Mouse (Mus musculus) A20 (cell line): Measurements from ENCODE around the gene Zfp385c.

ENCODE experiments used
- DNase-seq: peaks from one replicate; pipeline ENCODE4 v3.0.0-alpha.2; 2011; ENCODE audit warnings: low read depth, low spot score

The Zfp385c gene

GRCm38 (mm10) chr11:100690389-100690788 is 1.9 kb downstream of the Zfp385c start:
- no peak for DNase-seq

DNA sequence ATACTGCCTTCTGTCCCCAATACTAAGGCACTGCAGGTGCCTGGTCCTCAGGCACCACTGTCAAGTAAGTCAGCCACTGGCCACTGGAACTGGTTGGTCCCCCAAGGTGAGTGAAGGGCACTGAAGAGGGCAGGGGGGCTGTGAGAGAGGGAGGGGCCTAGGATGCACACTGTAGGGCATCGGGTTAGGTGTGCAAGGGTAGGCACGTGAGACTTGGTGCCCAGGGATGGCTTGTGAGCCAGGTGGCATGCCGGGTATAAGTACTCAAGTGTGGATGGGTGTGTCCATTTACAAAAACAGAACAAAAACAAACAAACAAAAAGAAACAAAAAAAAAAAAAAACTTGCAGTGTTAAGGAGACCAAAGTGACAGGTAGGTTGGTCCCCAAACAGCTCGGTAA is 3.8 kb downstream of the Zfp385c start:
- DNase-seq, result no peak

DNA sequence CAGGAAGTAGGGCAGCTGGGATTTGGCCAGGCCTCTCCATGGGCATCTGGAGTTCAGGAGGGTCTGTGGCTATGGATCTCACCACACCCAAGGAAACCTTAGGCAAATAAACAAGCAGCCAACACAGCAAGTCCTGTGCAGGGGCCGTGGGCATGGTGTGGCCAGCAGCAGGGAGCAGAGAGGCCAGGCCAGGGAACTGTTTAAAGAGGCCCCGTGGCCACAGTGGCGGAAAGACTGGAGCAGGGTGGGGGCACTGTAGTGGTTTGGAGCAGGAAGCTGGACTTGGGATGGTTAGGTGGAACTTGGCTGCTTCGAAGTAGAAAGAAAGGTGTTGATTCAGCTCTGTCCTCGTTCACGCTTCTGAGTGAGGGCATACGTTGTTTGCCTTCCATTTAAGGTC is 5.0 kb downstream of the Zfp385c start:
- no peak for DNase-seq

DNA sequence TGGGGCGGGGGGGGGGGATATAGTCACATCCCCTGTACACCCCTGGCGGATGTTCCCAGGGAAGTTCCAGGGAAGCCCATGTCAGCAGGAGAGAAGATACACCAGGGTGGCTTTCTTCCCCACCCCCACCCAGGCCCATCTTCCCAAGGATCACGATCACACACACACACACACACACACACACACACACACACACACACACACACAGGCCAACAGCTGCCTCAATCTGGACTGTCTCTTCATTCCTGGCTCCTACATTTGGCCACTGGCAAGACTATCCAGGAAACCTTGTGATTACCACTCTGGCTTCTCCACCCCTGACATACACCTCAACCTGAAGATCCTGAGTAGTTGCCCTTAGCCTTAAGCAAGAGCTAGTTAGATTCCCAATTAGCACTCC is 6.9 kb downstream of the Zfp385c start:
- DNase-seq, result no peak

- DNase-seq, result peak; percentile 49
Observed at GRCm38 (mm10) chr11:100684084-100684483, 8.2 kb downstream of the Zfp385c start.

GRCm38 (mm10) chr11:100682526-100682925 is 9.7 kb downstream of the Zfp385c start:
- no peak for DNase-seq

DNA sequence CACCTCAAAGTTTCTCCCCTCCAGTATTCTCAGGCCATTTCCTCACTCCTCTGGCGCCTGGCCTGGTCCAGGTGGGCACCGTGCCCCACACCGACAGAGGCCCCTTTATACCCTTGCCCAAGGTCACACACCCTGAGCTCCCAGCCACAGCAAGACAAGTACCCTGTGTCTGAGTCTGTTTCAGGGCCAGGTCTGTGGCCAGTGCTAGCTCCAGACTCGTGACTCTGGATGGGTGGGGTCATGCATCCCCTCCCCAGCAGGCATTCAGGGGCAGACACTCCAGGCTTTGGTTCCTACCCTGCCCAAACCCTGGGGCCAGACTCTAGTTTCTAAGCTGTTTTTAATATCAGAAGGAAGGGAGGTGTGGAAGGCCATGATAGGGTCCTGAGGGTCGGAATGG is 10.4 kb downstream of the Zfp385c start:
- no peak for DNase-seq

DNA sequence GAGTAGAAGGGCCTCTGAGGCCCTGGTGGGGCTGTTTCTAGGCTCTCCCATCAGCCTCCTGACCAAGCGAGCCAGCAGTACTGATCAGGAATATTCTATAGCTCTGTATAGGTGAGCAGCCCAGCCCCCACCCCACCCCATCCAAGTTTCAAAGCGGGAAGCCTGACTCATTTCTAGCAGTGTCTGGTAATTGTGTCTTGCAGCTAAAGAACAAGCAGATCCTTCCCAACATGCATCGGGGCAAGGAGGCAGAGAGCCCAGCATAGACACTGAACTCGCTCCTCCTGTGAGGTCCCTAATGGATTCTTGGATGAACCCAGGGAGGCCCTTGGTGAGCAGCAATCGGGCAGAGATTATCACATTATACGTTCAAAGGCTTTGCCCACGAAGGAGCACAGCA is 14.4 kb downstream of the Zfp385c start:
- no peak for DNase-seq

DNA sequence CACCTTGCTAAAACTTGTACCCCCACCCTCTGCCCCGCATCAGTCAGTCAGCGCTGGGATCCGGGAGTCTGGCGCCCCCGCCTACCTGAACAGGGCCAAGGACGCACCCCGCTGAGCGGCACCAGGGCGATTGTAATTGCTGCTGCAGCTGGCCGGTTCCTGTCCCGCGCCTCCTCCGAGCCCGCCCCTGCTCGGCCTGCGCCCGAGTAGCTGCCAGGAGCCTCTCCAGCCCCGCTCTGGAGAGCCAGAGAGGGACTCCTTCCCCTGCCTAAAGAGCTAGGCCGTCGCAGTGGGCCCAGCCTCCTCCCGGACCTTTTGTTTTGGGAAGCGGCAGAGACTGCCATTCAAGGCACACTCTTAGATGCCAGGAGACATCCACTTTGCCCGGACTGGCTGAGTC is 19.1 kb downstream of the Zfp385c start:
- DNase-seq, result no peak

DNA sequence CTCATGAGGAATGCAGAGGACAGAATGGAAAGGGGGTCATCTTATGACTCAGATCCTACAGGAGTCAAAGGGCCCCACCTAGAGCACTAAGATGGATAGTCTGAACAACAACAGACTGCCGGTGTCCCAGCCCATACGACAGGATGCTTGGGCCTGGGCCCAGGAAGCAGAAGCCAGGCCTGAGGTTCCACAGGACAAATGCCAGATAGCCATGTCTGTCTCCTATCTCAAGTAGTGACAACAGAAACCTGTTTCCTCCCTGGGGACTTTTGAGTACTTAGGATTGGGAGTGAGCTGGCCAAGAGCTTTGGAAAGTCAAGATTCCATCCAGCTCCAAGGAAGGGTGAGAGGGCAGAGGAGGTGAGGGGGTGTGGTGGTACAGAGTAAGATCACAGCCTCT is 20.3 kb downstream of the Zfp385c start:
- DNase-seq, result no peak

GRCm38 (mm10) chr11:100671049-100671448 is 21.2 kb downstream of the Zfp385c start:
- no peak for DNase-seq

- no peak for DNase-seq
Observed at GRCm38 (mm10) chr11:100659806-100660205, 32.4 kb downstream of the Zfp385c start.

DNA sequence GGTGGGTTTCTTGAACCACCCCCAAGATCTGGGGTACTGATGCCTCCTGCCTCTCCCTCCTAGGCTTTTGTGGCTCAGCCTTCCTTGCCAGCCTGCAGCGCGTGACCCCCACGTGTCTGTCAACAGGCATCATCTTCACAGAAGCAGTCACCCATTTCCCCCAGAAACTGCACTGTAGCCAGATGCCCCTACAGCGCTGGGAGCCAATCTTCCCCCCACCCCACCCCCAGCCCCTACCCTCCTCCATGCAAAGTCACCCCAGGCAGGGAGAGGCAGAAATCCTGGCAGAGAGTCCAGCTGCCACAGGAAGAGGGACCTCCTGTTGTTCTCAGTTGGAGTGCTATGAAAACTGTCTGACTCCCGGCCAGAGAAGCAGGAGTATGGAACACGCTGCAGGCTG is 35.8 kb downstream of the Zfp385c start:
- no peak for DNase-seq

DNA sequence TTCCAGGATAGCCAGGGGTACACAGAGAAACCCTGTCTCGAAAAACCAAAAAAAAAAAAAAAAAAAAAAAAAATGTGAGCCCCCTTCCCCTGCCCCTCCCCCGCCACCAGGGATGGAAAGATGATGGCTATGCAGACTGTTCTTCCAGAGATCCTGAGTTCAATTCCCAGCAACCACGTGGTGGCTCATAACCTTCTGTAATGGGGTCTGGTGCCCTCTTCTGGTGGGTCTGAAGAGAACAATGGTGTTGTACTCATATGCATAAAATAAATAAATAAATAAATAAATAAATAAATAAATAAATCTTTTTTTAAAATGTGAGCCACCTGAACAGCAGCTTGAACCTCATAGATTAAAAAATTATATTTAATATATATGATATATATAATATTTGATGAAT is 36.7 kb downstream of the Zfp385c start:
- DNase-seq, result peak; percentile 27

DNA sequence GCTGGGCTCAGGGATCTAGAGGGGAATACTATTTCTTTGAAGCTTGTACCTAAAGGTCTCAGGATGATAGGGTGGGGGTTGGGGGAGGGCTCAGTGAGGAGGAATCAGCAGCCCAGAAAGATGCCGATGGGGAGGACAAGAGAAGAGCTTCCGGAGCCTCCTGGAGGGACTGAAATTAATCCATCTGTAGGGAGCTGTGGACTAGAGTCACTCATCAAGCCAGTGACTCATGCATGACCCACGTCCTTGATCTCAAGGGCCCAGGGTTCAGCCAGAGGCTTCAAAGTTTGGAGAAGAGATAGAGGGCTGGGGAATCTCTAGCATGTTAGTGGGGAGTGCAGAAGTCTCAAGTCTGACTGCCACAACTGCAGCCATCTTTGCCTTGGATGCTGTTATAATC is 40.5 kb downstream of the Zfp385c start:
- DNase-seq, result no peak

DNA sequence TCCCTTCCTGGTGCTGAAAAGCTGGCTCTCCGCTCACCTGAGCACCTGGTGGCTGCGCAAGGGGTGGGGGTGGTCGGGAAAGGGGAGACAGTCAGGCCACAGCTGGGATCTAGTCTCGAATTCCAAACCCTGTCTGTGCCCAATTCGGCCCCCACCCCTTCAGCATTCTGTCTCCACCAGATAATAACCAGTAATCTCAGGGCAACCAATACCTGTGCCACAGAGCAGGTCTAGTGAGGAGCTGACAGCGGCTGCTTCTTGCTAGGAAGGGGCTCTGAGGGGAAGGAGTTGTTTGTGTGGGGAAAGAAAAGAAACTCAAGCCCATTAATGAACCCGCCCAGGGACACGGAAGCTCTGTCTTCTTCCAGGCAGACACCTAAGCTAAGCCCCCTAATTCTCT is 41.0 kb downstream of the Zfp385c start:
- no peak for DNase-seq

GRCm38 (mm10) chr11:100648405-100648804 is 43.9 kb downstream of the Zfp385c start:
- DNase-seq, result peak; percentile 70

GRCm38 (mm10) chr11:100646265-100646664 is 46.0 kb downstream of the Zfp385c start:
- peak; percentile 82 for DNase-seq

DNA sequence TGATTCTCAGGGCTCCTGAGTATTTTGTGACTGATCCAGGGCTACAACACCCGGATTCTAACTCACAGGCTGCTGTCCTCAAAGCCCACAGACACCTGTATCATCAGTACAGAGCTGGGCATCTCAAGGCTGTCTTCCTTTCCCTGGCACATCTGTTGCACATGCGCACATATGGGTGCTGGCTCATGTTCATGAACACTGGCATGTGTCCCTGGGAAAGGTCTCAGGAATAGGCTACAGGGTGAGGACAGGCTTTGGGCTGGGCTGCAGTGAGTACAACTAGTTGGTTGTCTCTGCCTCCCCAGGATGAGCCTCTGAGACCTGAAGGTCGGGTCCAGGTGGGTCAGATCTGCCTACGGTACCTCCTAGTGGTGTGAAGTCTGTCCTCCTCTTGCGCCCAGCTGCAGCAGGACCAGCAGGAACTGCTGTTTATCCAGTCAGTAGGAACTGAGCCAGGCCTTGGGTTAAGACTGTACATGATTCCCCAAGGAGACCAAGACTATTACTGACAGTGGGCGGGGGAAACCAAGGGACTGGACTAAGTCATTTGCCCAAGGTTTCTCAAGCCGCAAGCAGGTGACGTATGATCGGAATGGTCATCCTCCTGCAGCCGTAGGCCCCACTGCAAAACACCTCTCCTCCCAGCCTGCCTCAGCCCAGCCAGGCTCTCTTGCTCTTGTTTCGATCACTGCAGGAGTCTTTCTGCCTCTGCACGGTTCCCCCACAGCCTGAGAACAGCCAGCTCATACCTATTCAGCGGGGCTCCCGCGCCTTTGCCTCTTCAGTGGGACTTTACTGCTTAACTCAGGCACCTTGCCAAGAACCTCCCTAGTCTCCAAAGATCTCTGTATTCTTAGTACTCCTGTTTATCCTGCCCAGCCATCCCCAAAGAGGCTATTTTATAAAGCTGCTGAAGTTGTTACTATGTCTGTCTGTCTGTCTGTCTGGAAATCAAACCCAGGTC is 48.4 kb downstream of the Zfp385c start:
- no peak for DNase-seq

GRCm38 (mm10) chr11:100640159-100640906 is 51.9 kb downstream of the Zfp385c start:
- DNase-seq, result no peak

DNA sequence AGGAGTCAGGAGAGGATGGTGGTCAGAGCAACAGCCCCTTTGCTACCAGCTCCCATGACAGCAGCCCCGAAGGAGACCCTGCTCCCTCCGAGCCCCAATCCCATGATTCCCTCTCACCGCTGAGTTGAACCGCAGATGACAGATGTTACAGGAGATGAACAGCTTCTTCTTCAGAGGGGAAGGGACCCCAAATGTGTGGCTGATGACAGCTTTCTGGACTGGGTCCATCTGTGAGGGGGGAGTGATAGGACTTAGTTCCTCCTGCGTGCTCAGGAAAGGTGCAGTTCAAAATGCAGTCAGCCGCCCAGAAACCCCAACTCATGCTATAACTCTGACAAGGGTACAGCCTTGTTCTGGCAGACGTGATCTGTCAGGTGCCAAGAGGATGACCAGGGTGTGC is 57.7 kb downstream of the Zfp385c start:
- DNase-seq, result no peak

GRCm38 (mm10) chr11:100628862-100629352 is 63.3 kb downstream of the Zfp385c start:
- no peak for DNase-seq

DNA sequence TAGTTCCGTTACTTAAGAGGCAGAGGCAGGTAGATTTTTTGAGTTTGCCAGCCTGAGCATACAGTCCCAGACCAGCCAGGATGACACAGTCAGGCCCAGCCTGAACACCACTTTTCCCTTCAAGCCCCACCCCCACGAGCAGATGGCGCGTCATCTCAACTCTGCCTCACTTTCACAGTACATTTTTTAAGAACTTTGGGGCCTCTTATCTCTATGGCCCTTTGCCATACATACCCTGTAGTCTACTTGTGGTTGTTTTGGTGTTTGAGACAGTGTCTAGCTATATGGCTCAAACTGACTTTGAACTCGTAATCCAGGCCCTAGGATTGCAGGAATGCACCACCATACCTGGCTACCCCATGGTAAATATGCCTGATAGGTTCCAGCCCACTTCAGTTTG is 64.2 kb downstream of the Zfp385c start:
- no peak for DNase-seq
